17 mouse cellular contexts compared by ENCODE assay signal in the genomic region with DNA sequence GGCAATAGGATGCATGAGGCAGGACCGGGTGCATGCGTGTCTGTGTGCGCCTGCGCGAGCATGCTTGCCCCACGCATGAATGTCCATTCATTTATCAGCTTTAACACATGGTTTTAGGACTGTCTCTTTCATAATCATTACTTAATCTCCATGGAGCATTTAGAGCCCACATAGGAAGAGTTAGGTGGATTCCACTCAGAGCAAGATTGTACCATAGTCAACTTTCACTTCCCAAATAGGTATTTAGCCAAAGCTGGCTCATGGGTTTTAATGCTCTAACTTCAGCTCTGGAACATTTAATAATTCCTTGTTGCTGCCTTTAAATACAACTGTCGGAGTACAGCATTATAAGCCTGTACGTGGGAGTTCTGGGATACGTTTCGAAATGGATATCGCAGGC.
DNase-seq lines count a peak whose midpoint lies in the region; ATAC-seq lines count a peak whose summit lies in the region.
"Had no signal": no experiment of that assay in that cellular context is flagged by ENCODE, and none has a peak within 500 bp of the region (broad histone marks: within the 10 kb centered on the region; RNA-seq: fewer than 3 reads in every experiment).

No protein-coding gene starts in this region.

- H3K4me3 ChIP-seq in midbrain, embryonic 11.5 days (ENCODE audit: low read depth, low read length): no peak overlapping the region
- H3K4me3 ChIP-seq in midbrain, embryonic 10.5 days: no peak overlapping the region
- H3K4me3 ChIP-seq in kidney, embryonic 16.5 days (ENCODE audit: low read length): no peak overlapping the region
- H3K4me3 ChIP-seq: erythroblast, embryonic 14.5 days; forebrain, embryonic 12.5 days; intestine, embryonic 15.5 days; midbrain, embryonic 15.5 days had no signal

- no peak overlapping the region for H3K4me2 ChIP-seq in midbrain, embryonic 11.5 days
- H3K4me2 ChIP-seq in kidney, embryonic 16.5 days (replicated peaks; ENCODE audit: low read depth, low read length): no peak overlapping the region
- H3K4me2 ChIP-seq: forebrain, embryonic 12.5 days; hindbrain, embryonic 14.5 days; intestine, embryonic 15.5 days; midbrain, embryonic 15.5 days had no signal

- H3K27me3 ChIP-seq in midbrain, embryonic 11.5 days (ENCODE audit: control insufficient read depth, insufficient read depth, low read length): no peaks in the 10 kb centered on the region
- peaks cover 20% of the 10 kb centered on the region for H3K27me3 ChIP-seq in midbrain, embryonic 10.5 days (ENCODE audit: low read depth, poor library complexity, severe bottlenecking)
- H3K27me3 ChIP-seq in kidney, embryonic 16.5 days (ENCODE audit: insufficient read depth, low read length): no peaks in the 10 kb centered on the region
- H3K27me3 ChIP-seq: forebrain, embryonic 12.5 days; intestine, embryonic 15.5 days; midbrain, embryonic 15.5 days had no signal

- H3K27ac ChIP-seq in midbrain, embryonic 11.5 days (ENCODE audit: low read depth, low read length): no peak overlapping the region
- no peak overlapping the region for H3K27ac ChIP-seq in midbrain, embryonic 10.5 days (replicated peaks)
- H3K27ac ChIP-seq in kidney, embryonic 16.5 days (ENCODE audit: low read length): no peak overlapping the region
- H3K27ac ChIP-seq: forebrain, embryonic 12.5 days; midbrain, embryonic 15.5 days had no signal

- no peak for ATAC-seq in midbrain, embryonic 11.5 days (ENCODE audit: low FRiP score)
- 0 out of 2 replicates have a peak, but pooled peaks have one; percentile 6 for ATAC-seq in common myeloid progenitor, adult 5-6 weeks (replicated peaks; ENCODE audit: low read depth, poor library complexity, severe bottlenecking)
- ATAC-seq in granulocyte monocyte progenitor cell, adult 5-6 weeks (replicated peaks; ENCODE audit: poor library complexity, severe bottlenecking): peak; percentile 86
- peak; percentile 30; the same call in 1 of the 2 replicates for ATAC-seq in megakaryocyte progenitor cell, adult 5-6 weeks (replicated peaks; ENCODE audit: poor library complexity)
- ATAC-seq in kidney, embryonic 16.5 days (ENCODE audit: low FRiP score, low TSS enrichment): no peak
- ATAC-seq: intestine, embryonic 15.5 days; liver, postnatal 0 days; lung, postnatal 0 days; midbrain, embryonic 15.5 days had no signal

- H3K36me3 ChIP-seq in midbrain, embryonic 11.5 days (ENCODE audit: control insufficient read depth, insufficient read depth, low read length): no peaks in the 10 kb centered on the region
- H3K36me3 ChIP-seq in midbrain, embryonic 10.5 days: no peaks in the 10 kb centered on the region
- H3K36me3 ChIP-seq in kidney, embryonic 16.5 days (ENCODE audit: insufficient read depth, low read length): no peaks in the 10 kb centered on the region
- H3K36me3 ChIP-seq: intestine, embryonic 15.5 days; midbrain, embryonic 15.5 days had no signal

- no peaks in the 10 kb centered on the region for H3K4me1 ChIP-seq in midbrain, embryonic 11.5 days (ENCODE audit: control insufficient read depth, insufficient read depth, low read length)
- peaks cover 36% of the 10 kb centered on the region for H3K4me1 ChIP-seq in midbrain, embryonic 10.5 days
- peaks cover 30% of the 10 kb centered on the region for H3K4me1 ChIP-seq in kidney, embryonic 16.5 days (ENCODE audit: insufficient read depth, low read length)

- peak; percentile 75 for DNase-seq in midbrain, embryonic 11.5 days (ENCODE audit: low spot score, missing footprints)
- no peak for DNase-seq in midbrain, embryonic 10.5 days (ENCODE audit: low spot score)
- no peak for DNase-seq in retina, embryonic 14.5 days (ENCODE audit: low spot score)
- DNase-seq: adrenal gland, postnatal 25 days; cerebellum, adult 9-11 months; kidney, adult 9 months; liver, postnatal 0 days had no signal

- WGBS in midbrain, embryonic 11.5 days: 96% methylated on average over 11 of the region's 11 CpGs
- WGBS in midbrain, embryonic 10.5 days: 97% methylated on average over 11 of the region's 11 CpGs
- WGBS in kidney, embryonic 16.5 days: 93% methylated on average over 11 of the region's 11 CpGs

- H3K9me3 ChIP-seq in midbrain, embryonic 11.5 days (ENCODE audit: control insufficient read depth, low read length): no peaks in the 10 kb centered on the region
- H3K9me3 ChIP-seq in midbrain, embryonic 10.5 days (replicated peaks): no peaks in the 10 kb centered on the region
- H3K9me3 ChIP-seq in kidney, embryonic 16.5 days (ENCODE audit: low read length): no peaks in the 10 kb centered on the region
- H3K9me3 ChIP-seq: forebrain, embryonic 12.5 days; intestine, embryonic 15.5 days; midbrain, embryonic 15.5 days had no signal

- no peak overlapping the region for H3K9ac ChIP-seq in midbrain, embryonic 11.5 days (ENCODE audit: low read length)
- H3K9ac ChIP-seq in kidney, embryonic 16.5 days (replicated peaks; ENCODE audit: low read length): no peak overlapping the region
- H3K9ac ChIP-seq: hindbrain, embryonic 14.5 days; intestine, embryonic 15.5 days; liver, postnatal 0 days; midbrain, embryonic 15.5 days had no signal

Comparison
In these comparisons a context has a peak if more than half of its experiments do, and no peak if none do; other contexts are left out.
1. ATAC-seq: peak in common myeloid progenitor, adult 5-6 weeks (single experiment), granulocyte monocyte progenitor cell, adult 5-6 weeks (single experiment) and megakaryocyte progenitor cell, adult 5-6 weeks (single experiment); none in midbrain, embryonic 11.5 days (single experiment) and kidney, embryonic 16.5 days (single experiment).